Mouse (Mus musculus) gastrocnemius, postnatal 14 days (tissue): ENCODE measurements around the gene Tmc4. TPM values are rescaled to one million over a fixed set of nuclear protein-coding genes. Genes with fewer than 3 reads are reported as not detected.

ENCODE experiments used
- DNase-seq: peaks from one replicate; pipeline ENCODE4 v3.0.0; 2021; ENCODE audit warnings: mixed read lengths
- intact Hi-C: fragments of 180-260 bp; cut with DNase I; formaldehyde crosslinking; loops from one replicate; pipeline ENCODE4 v1.15.1; 2025; ENCODE audit warnings: low total_unique reads
- microRNA-seq, 2 experiments: library from miRNA; unstranded; fragments of <30 nt; microRNA quantifications; one replicate each; pipeline ENCODE4 v1.2.0; 2021
- total RNA-seq, 2 experiments: library from RNA; stranded (reverse); gene quantifications; 2 replicates each; pipeline ENCODE4 v1.2.3; 2021

Tmc4 gene
- total RNA-seq, 2 experiments from 2014 or later: 0.64 to 0.84 TPM

DNA sequence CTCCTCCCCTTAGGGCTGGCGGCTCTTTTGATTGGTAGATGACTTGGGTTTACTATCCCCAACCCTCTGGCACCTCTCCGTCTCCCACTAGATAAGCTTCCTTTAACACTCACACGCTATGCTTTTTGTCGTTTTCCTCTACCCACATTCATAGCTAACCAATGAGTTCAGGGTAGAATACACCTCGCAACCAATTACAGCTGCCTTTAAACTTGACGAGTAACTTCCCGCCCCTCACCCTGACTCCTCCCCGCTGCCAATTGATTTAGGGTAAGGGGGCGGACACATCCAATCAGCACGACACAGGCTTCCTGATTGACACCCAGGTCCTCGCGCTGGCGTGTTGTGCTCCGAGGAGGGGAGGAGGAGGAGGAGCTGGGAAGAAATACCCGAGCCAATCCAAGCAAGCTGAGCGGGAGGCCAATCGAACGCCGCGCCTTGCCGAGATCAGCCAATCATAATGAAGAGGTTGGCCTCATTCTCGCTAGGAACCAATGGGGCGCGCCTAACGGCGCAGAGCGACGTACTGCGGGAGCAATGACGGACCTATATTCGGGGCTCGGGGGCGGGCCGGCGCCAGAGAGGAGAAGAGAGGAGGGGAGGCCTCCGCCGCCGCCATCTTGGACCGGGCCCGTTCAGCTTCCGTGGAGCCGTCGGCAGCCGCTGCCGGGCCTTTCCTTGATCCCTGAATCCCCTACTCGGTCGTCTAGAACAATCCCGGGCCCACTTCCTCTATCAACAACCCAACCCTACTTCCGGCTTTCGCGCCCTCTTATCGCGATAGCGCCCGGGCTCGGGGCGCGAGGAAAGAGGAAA, 32.5 kb downstream of the Tmc4 start, which contains the start of gene Cnot3:
TSS of gene Cnot3 (plus strand) at position 597 of the 816 bp plus-strand sequence.
- intact Hi-C loops: no loop called here
- DNase-seq: peak; percentile 97

DNA sequence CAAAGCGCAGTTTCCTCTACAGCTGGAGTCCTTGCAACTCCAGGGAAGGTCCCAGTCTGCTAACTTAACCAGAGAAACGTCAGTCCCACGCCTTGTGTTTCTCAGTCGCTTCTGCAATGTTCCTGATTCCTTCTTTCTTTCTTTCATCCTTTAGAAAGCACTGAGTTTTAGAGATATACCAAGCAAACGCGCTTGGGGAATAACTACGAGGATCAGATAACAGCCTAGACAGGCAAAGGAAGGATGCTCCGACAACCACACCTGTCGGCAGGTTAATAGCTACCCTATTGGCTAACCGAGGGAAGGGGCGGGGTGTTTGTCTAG, 33.0 kb downstream of the Tmc4 start:
- intact Hi-C loops: no loop called here
- peak; percentile 81 for DNase-seq

DNA sequence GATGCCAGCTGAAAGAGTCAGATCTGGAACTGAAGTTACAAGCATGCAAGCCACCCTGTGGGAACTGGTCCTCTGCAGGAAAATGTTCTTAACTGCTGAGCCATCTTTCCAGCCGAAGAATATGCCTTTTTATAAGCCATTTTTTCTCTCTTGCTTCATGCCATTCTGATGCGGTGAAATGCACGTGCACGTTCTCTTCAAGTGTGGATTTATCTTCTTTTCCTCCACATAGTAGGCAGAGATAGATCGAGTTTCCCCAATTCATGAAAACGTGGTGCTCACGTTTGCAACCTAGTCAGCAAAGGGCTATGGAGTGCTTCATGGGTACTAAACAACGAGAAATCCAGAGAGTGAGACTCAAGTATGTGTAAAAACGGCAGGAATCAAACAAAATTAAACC, 33.5 kb downstream of the Tmc4 start:
- intact Hi-C loops: no loop called here
- no peak for DNase-seq

DNA sequence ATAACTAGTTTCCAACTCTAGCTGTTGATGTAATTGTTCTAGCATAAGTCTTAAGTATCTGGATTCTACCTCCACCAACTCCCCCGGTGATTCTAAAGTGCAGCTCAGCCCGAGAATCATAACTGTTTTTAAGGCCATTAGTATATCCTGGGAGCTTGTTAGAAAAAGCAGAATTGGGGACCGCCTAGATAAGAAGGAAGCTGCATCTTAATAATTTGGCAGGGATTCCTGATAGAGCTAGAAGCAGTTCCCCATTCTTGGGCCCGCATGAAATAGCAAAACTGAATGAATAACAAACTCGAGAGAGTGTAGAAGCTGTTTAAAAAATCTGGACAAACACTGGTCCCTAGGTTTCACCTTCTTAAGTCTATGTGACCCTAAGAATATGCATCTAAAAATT, 33.9 kb downstream of the Tmc4 start:
- DNase-seq: no peak
- intact Hi-C loops: no loop called here

DNA sequence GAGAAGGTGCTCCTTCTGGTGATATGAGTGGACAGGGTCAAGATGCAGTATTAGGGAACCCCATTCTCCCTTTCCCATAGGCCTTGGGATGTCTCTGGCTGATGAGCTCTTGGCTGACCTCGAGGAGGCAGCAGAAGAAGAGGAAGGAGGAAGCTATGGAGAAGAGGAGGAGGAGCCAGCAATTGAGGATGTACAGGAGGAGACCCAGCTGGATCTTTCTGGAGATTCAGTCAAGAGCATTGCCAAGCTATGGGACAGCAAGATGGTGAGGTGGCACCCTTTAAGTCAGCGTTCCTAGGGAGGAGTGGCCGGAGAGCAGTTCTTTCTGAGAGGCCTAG, 46.9 kb downstream of the Tmc4 start:
- intact Hi-C loops: no loop called here
- DNase-seq: no peak

DNA sequence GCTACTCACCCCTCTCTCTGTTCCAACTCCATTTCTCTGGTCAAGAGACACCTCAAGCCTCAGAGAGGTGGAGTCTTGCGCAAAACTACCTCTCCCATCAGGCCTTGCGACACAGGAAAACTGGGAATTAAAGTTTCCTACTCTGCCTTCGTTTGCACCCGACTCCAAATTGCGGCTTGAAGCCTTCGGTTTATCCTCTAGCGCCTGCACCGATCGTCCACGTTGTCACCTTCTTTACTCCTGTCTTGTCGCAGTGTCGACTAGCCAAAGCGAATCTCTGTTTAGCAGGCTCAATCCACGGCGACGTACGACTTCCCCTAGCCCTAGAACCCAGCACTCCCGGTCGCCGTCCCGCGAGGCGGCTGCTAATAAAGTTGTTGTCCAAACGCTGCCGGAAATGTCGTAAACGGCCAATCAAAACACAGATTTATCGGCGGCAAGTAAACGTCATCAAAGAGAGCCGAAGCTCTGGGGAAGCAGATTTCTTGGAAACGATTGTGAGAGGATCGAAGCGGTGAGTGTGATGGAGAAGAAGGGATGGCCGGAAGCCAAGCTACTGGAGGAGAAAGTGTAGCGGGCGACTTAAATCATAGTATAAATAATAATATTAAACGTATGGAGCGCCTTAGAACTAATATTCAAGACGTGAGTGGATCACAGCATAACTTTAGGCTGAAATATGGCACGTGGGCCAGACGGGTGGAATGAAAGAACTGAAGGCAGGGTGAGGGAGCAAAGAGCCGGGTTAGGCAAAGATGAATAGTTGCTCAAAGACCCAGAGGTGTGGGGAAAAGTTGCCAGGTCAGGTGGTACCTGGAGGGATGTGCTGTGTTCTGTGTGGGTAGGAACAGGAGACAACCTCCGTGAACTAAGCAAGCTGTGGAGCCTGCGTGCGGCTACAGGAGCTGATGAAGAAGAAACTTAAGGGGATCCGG, 47.5 kb downstream of the Tmc4 start, which contains the start of the genes Tfpt and Prpf31:
TSS of gene Tfpt (minus strand) at position 387 of the 935 bp plus-strand sequence.
TSS of gene Prpf31 (plus strand) at position 443 of the 935 bp plus-strand sequence.
- intact Hi-C loops: loop anchor here (10.0 kb wide), 1 partner anchor 1445 kb away; no protein-coding TSS in a partner anchor
- peak; percentile 89 for DNase-seq

DNA sequence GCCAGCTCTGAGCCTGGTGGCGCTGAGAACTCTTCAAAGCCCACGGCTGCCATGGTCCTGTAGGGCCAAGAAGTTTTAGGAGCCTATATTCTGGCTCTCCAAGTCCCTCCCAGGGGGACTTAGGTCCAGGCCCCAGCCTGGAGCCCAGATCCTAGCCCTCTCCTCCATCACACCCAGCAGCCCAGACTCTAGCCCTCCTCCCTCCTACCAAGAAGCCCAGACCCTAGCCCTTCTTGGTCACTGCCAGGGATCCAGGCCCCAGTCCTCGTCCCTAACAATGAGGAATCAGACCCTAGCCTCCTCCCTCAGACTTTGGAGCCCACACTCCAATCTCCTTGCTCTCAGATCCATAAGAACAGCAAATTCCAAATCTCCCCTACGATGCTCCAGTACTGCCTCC, 48.3 kb downstream of the Tmc4 start:
- intact Hi-C loops: loop anchor here (10.0 kb wide), 1 partner anchor 1446 kb away; no protein-coding TSS in a partner anchor
- no peak for DNase-seq

DNA sequence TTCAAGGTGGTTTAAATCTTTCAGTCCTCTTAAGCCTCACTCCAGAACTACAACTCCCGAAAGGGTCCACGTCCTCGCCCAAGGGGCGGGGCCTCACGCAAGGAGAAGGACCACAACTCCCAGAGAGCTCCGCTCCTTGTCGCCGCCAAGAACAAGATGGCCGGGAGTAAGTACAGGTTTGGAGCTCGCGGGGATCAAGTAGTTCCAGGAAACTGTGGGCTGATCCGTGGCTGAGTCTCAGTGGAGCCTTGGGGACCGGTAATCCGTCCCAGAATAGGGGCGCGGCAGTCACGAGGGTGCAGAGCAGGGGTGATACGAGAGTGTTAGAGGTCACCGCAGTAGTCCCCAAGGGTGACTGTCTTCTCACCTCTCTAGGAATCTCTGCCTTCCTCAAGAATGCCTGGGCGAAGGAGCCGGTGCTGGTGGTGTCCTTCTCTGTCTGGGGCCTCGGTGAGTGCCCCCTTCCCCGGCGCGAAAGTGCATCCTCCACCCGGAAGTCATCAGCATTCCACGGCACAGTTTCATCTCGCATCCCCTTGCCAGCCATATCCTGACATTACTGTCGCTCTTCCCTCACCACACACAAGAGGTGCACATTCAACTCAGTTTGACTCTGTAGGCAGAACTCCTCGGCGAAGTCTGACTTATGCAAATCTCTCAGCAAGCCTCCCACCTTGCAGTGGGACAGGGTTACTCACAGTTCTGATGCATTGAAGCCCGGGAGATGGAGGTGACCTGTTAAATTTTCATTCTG, 59.9 kb downstream of the Tmc4 start, which contains the start of gene Ndufa3:
TSS of gene Ndufa3 (plus strand) at position 132 of the 754 bp plus-strand sequence.
- peak; percentile 88 for DNase-seq
- intact Hi-C loops: no loop called here

DNA sequence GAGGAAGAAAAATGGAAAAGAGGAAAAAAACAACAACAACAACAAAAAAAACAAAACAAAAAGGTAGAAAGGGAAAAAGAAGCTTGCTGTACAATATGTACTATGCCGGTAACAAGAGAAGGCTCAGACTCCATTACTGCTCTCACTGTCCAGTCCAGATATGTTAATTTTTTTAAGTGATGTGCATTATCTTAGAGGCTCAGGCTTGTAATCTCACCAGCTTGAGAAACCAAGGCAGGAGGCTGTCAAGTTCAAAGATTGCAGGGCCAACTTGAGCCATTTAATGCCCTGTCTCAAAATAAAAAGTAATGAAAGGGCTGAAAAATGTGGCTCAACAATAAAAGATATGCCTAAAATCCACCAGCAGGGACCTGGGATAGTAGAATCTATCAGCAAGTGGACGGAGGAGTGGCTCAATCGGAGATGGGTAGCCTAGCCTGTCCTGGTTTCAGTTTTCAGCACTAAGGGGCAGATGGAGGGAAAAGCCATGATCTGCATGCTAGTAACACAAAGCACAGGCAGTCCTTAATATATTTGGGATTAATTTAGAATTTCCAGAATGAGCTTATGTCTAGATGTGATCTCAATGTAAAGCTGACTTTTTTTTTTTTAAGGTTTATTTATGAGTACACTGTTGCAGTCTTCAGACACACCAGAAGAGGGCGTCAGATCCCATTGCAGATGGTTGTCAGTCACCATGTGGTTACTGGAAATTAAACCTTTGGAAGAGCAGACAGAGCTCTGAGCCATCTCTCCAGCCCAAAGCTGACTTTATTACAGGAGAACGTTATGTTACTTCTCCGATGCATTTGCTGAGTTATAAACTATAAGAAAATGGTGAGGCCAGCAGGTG, 60.7 kb downstream of the Tmc4 start:
- intact Hi-C loops: no loop called here
- DNase-seq: no peak

DNA sequence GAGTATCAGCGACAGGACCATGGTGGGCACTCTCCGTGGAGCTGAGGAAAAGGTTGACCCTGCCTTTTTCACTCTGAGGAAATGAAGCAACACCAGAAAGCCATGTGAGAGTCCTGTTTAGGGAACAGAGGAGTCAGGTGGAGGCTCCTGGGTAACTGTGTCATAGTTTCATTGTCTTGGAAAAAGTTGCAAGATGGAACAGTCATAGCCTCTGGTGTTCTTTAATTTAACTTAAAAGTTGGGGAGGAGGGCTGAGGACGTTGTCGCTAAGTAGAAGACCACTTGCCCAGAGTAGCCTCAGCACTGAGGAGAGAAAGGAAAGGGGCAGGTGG, 61.3 kb downstream of the Tmc4 start, which contains the start of gene Oscar:
TSS of gene Oscar (minus strand) at position 101 of the 332 bp plus-strand sequence.
- no peak for DNase-seq
- intact Hi-C loops: no loop called here

Small RNAs within 50 kb of the gene (microRNA-seq; reads per million reads assigned to microRNA genes)
- gene Mir3572: 2.0 to 2.9 reads per million in 2 experiments

Other genes with a start within 250 kb of the Tmc4 start
- under 1 TPM in 1 of 2 experiments, not detected in 1; 0.12 TPM for gene Tarm1, start 174.9 kb downstream of the Tmc4 start, total RNA-seq
- gene Oscar, start 61.4 kb downstream of the Tmc4 start, total RNA-seq: under 1 TPM in 1 of 2 experiments, not detected in 1; 0.13 TPM
- 100 to 1,000 TPM; 731 to 849 TPM for gene Ndufa3, start 60.2 kb downstream of the Tmc4 start, total RNA-seq
- gene Tfpt, start 47.6 kb downstream of the Tmc4 start, total RNA-seq: 10 to 100 TPM; 11.5 to 14.6 TPM
- 10 to 100 TPM; 24.7 to 27.4 TPM for gene Prpf31, start 47.6 kb downstream of the Tmc4 start, total RNA-seq
- gene Cnot3, start 32.3 kb downstream of the Tmc4 start, total RNA-seq: 10 to 100 TPM; 18.0 to 22.3 TPM
- gene Leng1, start 11.7 kb downstream of the Tmc4 start, total RNA-seq: 1 to 10 TPM; 4.8 to 5.6 TPM
- 10 to 100 TPM; 37.3 to 40.6 TPM for gene Tsen34, start 15.3 kb upstream of the Tmc4 start, total RNA-seq
- gene Mboat7, start 16.0 kb upstream of the Tmc4 start, total RNA-seq: 10 to 100 TPM; 10.6 to 12.8 TPM
- gene Rps9, start 26.4 kb upstream of the Tmc4 start, total RNA-seq: 100 to 1,000 TPM; 561 to 608 TPM
- 1 to 10 TPM; 1.0 to 1.3 TPM for gene Pirb, start 42.8 kb upstream of the Tmc4 start, total RNA-seq
- under 1 TPM in 1 of 2 experiments, not detected in 1; 0.10 TPM for gene Gm15448, start 148.1 kb upstream of the Tmc4 start, total RNA-seq
- under 1 TPM; 0.16 to 0.18 TPM for gene Pira2, start 167.5 kb upstream of the Tmc4 start, total RNA-seq
- under 1 TPM in 1 of 2 experiments, not detected in 1; 0.12 TPM for gene Gm14548, start 220.6 kb upstream of the Tmc4 start, total RNA-seq
- gene Lilra6, start 237.9 kb upstream of the Tmc4 start, total RNA-seq: not detected